Mouse (Mus musculus): Measurements from ENCODE around the gene Gm20696. TPM values are rescaled to one million over a fixed set of nuclear protein-coding genes. Genes with fewer than 3 reads are reported as not detected.

Gene Gm20696
- polyA plus RNA-seq, 1 experiment from 2014 or later = 4.4 TPM

DNA sequence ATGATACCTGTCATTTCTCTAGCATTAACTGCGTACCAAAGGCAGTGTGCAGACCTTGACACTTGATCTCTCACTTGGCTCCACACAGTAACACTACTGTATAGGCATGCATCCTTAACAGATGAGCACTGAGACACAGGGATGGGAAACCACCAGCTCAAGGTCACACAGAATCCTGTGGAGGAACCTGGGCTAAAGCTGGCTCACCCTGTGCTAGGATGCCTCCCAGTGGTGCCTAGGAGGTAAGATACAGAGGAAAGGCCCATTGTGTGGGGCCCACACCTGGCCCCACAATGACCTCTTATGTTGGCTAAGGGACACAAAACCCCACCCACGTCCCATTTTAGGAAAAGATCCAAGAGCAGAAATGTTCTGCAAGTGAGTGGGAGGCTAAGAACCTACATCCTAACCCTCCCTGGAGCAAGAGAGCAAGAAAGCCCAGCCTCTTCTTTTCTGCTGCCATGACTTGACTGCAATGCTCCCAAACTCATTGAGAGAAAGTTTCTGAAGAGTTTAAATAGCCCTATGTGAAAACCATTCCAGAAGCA is 213.9 kb downstream of the Gm20696 start:
- no peaks in the 10 kb centered on the region for H3K36me3 ChIP-seq
- H3K27me3 ChIP-seq = no peaks in the 10 kb centered on the region
- no peak overlapping the region for H3K4me3 ChIP-seq
- 60% methylated on average over 2 of the region's 2 CpGs for WGBS
- H3K9ac ChIP-seq = no peak overlapping the region
- ATAC-seq (ENCODE audit: low FRiP score) = no peak
- H3K27ac ChIP-seq = no peak overlapping the region
- H3K4me2 ChIP-seq (replicated peaks) = no peak overlapping the region
- peaks cover 6% of the 10 kb centered on the region; the same call in 1 of the 2 replicates for H3K4me1 ChIP-seq
- no peaks in the 10 kb centered on the region for H3K9me3 ChIP-seq (replicated peaks)

DNA sequence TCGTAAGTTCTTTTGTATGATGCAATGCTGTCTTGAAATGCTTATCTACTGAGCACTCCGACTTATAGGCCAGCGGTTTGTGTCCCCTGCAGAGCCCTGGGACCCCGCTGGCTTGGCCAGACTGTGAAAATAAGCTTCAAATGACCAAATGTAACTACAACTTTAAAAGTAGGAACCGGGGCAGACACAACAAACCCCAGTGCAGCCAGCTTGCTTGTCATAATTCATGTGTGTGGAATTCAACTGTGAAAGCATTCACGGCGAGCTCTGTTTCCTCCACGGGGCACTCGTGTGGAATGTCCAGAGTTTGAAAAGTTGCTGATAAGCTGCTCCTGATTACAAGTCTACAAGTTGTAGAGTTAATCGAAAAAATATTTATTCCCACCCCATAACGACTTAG is 215.1 kb downstream of the Gm20696 start:
- Histone ChIP-seq H3K27me3 (no peaks in the 10 kb centered on the region), H3K27ac (no peak overlapping the region), H3K36me3 (no peaks in the 10 kb centered on the region), H3K9me3 (replicated peaks) (no peaks in the 10 kb centered on the region), H3K4me2 (replicated peaks) (no peak overlapping the region), H3K4me3 (no peak overlapping the region), H3K4me1 (peaks cover 6% of the 10 kb centered on the region; the same call in 1 of the 2 replicates), H3K9ac (no peak overlapping the region)
- 59% methylated on average over 11 of the region's 11 CpGs for WGBS
- ATAC-seq (ENCODE audit: low FRiP score) = no peak

DNA sequence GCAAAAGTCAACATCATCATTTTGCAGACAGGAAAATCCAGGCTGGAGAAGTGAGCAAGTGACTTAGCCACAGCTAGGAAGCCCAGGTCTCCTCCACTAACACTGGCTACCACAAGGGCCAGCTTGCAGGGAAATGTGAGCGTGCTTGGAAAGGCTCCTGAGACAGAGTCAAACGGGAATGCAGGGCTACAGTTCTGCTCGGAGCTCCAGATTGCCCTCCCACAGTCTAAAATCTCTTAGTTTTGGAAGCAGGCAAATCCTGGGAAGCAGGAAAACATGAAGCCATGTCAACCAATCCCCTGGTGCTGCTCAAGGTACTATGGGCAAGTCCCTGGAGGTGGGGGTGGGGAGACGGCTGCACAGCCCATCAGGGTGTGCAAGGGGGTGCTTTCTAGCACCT is 219.2 kb downstream of the Gm20696 start:
- ATAC-seq (ENCODE audit: low FRiP score) = no peak
- Histone ChIP-seq H3K4me1 (peaks cover 8% of the 10 kb centered on the region; the same call in 1 of the 2 replicates), H3K9me3 (replicated peaks) (no peaks in the 10 kb centered on the region), H3K9ac (no peak overlapping the region), H3K36me3 (no peaks in the 10 kb centered on the region), H3K4me2 (replicated peaks) (no peak overlapping the region), H3K27ac (no peak overlapping the region), H3K27me3 (no peaks in the 10 kb centered on the region), H3K4me3 (no peak overlapping the region)
- 76% methylated on average over 4 of the region's 4 CpGs for WGBS

DNA sequence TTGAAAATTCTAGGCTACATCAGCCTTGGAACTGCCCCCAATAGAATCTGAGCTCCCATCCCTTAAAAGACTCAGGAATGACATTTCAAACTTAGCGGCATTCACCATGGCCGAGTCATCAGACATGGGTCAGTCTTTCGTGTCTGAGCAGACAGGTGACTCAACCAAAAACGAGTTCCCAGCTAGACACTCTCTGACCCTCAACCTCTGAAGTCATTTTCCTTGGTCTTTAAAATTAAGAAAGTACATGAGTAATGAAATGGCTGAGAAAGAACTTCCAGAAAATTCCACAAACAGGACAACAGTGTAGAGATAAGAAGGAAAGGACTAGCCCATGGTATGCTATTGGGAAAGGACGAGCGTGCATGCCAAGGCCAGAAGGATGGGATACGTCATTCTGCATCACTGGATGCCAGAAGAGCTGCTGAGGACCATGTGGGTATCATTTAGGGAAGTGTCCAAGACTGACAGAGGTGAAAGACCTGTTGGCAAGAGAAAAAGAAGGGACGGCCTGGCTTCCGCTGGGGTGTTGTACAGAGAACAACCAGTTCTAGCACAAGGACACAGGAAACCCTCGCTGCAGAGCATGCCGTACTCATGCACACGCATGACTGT is 219.7 kb downstream of the Gm20696 start:
- Histone ChIP-seq H3K4me2 (replicated peaks) (no peak overlapping the region), H3K4me1 (peaks cover 7% of the 10 kb centered on the region; the same call in 1 of the 2 replicates), H3K27me3 (no peaks in the 10 kb centered on the region), H3K27ac (no peak overlapping the region), H3K4me3 (no peak overlapping the region), H3K9me3 (replicated peaks) (no peaks in the 10 kb centered on the region), H3K36me3 (no peaks in the 10 kb centered on the region), H3K9ac (no peak overlapping the region)
- WGBS = 91% methylated on average over 12 of the region's 12 CpGs
- no peak for ATAC-seq (ENCODE audit: low FRiP score)

DNA sequence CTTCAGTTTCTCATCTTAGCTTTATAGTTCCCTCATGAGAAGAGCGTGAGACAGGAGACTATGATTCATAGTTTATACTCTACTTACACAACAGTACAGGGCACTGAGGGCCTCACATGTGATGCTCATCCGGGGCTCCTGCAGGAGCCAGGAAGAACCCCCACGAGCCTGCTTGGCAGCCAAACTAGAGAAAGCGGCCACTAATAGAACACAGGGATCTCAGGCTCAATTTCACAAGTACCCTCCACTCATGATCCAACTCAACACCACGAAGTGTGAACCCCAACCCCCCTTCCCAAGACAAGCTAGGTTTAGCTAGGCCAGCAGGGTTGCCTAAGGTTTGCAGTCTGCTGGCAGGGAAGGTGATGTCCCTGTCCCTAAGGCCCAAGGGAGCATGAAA is 223.1 kb downstream of the Gm20696 start:
- H3K9ac ChIP-seq = no peak overlapping the region
- no peaks in the 10 kb centered on the region for H3K9me3 ChIP-seq (replicated peaks)
- 69% methylated on average over 5 of the region's 5 CpGs for WGBS
- H3K36me3 ChIP-seq = no peaks in the 10 kb centered on the region
- H3K4me3 ChIP-seq = no peak overlapping the region
- peaks cover 26% of the 10 kb centered on the region for H3K4me1 ChIP-seq
- no peak overlapping the region for H3K27ac ChIP-seq
- H3K4me2 ChIP-seq (replicated peaks) = no peak overlapping the region
- H3K27me3 ChIP-seq = no peaks in the 10 kb centered on the region
- ATAC-seq (ENCODE audit: low FRiP score) = no peak

DNA sequence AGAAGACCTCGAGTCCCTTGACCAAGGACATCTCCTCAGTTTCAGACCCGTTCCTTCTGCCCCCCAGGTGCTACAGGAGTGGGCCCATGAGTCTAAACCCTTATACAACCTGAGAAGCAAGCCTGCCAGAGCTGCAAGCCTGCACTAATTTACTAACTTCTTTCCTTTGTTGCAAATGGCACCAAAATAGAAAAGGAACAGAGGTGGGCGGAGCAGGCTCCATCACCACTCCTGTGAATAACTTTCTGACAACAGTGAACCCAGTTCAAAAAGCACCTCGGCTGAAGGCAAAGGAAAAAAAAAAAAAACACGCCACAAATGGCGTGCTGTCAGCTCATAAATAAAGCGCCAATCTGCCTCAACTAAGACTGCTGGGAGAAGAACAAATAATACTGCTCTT is 225.5 kb downstream of the Gm20696 start:
- H3K4me2 ChIP-seq (replicated peaks) = no peak overlapping the region
- no peak overlapping the region for H3K9ac ChIP-seq
- no peaks in the 10 kb centered on the region for H3K27me3 ChIP-seq
- H3K9me3 ChIP-seq (replicated peaks) = no peaks in the 10 kb centered on the region
- no peaks in the 10 kb centered on the region for H3K36me3 ChIP-seq
- no peak overlapping the region for H3K27ac ChIP-seq
- H3K4me3 ChIP-seq = no peak overlapping the region
- ATAC-seq (ENCODE audit: low FRiP score) = no peak
- WGBS = 60% methylated on average over 7 of the region's 7 CpGs
- H3K4me1 ChIP-seq = peaks cover 30% of the 10 kb centered on the region

DNA sequence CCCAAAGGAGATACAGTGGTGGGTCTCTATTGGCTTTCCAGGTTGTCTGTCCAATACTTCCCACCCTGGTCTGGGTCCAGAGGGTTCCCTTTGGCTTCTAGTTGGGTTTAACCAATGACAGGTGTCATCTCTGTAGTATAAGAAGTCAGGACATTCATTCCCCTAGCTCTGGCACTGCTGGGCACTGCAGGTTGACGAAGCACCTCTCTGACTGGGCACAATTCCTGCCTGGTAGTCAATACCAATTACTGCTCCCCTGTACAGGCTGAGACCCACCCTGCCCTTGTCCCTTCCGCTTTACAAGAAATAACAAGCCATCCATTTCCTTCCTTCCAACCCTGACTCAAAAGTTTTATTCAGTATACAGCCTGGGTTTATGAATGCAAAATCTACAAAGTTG is 226.0 kb downstream of the Gm20696 start:
- no peak overlapping the region for H3K4me2 ChIP-seq (replicated peaks)
- H3K36me3 ChIP-seq = no peaks in the 10 kb centered on the region
- no peaks in the 10 kb centered on the region for H3K9me3 ChIP-seq (replicated peaks)
- no peak for ATAC-seq (ENCODE audit: low FRiP score)
- 92% methylated on average over 2 of the region's 2 CpGs for WGBS
- H3K9ac ChIP-seq = no peak overlapping the region
- no peak overlapping the region for H3K4me3 ChIP-seq
- peaks cover 30% of the 10 kb centered on the region for H3K4me1 ChIP-seq
- peak overlapping the region; percentile 62; the same call in 1 of the 2 replicates for H3K27ac ChIP-seq
- no peaks in the 10 kb centered on the region for H3K27me3 ChIP-seq

DNA sequence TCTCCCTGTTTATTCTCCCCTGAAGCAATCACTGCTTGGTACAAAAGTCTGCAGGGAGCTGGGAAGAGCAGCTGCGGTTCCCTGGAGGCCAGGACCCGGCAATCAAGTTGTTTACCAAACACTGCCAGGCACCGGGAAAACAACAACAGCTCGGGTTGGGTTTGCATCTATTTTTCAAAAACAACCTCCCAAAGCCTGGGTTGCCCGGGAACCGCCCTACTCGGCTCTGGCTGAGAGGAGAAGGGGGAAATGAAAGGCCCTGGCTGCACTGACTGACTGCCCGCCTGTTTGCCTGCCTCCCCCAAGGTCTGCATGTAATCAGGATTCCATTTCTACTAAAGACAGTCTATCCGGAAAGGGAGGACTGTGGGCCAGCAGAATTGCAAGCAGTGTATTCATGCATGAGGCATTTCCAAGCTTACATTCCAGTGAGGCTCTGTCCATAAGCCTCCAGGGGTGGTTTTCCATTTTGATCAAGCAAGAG is 226.7 kb downstream of the Gm20696 start:
- peak; percentile 64 for ATAC-seq (ENCODE audit: low FRiP score)
- no peak overlapping the region for H3K4me3 ChIP-seq
- under 1% methylated on average over 9 of the region's 9 CpGs for WGBS
- H3K4me1 ChIP-seq = peaks cover 30% of the 10 kb centered on the region
- H3K27ac ChIP-seq = peak overlapping the region; percentile 62
- H3K9me3 ChIP-seq (replicated peaks) = no peaks in the 10 kb centered on the region
- H3K4me2 ChIP-seq (replicated peaks) = peak overlapping the region; percentile 21
- H3K36me3 ChIP-seq = no peaks in the 10 kb centered on the region
- no peaks in the 10 kb centered on the region for H3K27me3 ChIP-seq
- peak overlapping the region; percentile 46; the same call in 1 of the 2 replicates for H3K9ac ChIP-seq

DNA sequence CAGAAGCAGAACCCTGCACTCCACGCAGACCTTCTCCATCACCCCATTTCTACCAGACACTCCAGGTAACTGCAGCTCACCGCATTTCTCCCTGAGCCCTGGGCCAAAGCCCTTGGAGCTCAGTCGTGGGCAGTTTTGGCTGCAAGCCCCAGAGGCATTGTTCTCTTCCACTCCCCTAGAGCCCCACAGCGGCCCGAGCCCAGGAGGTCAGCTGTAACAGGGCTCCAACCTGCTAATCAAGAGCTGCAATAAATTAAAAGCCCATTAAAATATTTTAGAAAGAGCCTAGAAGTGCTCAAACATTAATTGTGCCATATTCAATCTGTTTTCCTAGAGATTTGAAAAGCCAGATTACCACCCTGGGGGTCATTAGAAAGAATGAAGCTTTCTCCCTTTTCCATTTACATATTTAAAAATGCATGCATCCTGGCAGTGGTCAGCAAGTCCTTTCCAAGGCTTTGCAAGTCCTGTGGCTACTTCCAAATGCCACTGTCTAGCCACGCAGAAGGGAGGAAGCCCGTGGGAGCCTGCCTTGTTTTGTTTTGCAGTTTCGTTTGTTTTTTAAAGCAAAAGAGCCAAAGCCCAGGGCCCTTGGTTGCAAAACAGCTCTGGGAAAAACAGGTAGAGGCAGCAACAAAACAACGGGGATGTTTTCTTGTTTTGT is 227.3 kb downstream of the Gm20696 start:
- no peaks in the 10 kb centered on the region for H3K27me3 ChIP-seq
- H3K36me3 ChIP-seq = no peaks in the 10 kb centered on the region
- peaks cover 30% of the 10 kb centered on the region for H3K4me1 ChIP-seq
- H3K9ac ChIP-seq = peak overlapping the region; percentile 46; the same call in 1 of the 2 replicates
- peak overlapping the region; percentile 62 for H3K27ac ChIP-seq
- H3K4me2 ChIP-seq (replicated peaks) = peak overlapping the region; percentile 21
- no peaks in the 10 kb centered on the region for H3K9me3 ChIP-seq (replicated peaks)
- 6% methylated on average over 9 of the region's 9 CpGs for WGBS
- H3K4me3 ChIP-seq = no peak overlapping the region
- ATAC-seq (ENCODE audit: low FRiP score) = no peak

DNA sequence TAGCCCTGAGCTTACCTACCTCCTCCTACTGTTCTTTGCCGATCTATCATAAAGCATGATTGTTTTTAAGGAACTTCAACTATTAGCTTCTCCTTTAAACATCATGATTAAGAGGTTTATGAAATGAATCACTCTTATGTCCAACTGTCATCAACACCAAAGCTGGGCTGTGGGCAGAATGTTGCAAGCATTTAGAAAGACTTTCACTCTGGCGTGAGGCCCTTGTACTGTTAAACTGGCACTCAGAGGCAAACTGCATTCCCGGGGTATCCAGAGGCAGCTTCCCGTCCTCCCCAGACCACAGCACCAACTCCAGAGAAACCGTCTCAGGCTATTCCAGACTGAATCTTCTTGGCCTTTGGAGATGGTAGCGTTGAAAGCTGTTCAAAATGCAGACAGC is 230.2 kb downstream of the Gm20696 start:
- Histone ChIP-seq H3K4me3 (no peak overlapping the region), H3K4me1 (peaks cover 28% of the 10 kb centered on the region), H3K27me3 (no peaks in the 10 kb centered on the region), H3K27ac (no peak overlapping the region), H3K36me3 (no peaks in the 10 kb centered on the region), H3K9ac (no peak overlapping the region), H3K9me3 (replicated peaks) (no peaks in the 10 kb centered on the region), H3K4me2 (replicated peaks) (no peak overlapping the region)
- WGBS = 96% methylated on average over 6 of the region's 6 CpGs
- no peak for ATAC-seq (ENCODE audit: low FRiP score)

DNA sequence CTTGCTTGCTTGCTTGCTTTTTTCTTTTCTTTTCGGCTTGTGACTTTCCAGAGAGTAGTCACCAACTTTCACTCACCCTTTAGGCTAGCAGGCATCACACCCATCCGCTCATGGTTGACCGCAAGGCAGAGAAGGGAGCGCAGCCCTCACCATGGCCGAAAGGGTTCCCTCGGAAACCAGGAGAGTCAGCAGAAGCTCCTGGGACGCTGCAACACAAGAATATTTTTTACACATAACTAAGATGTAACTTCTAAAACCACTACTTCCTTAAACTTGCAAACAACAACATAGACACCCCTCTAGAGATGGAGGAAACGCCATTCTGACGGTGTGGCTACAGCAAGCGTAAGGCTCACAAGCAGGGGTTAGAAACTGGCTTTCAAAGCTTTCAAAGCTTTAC is 231.5 kb downstream of the Gm20696 start:
- WGBS = 93% methylated on average over 10 of the region's 10 CpGs
- no peak for ATAC-seq (ENCODE audit: low FRiP score)

DNA sequence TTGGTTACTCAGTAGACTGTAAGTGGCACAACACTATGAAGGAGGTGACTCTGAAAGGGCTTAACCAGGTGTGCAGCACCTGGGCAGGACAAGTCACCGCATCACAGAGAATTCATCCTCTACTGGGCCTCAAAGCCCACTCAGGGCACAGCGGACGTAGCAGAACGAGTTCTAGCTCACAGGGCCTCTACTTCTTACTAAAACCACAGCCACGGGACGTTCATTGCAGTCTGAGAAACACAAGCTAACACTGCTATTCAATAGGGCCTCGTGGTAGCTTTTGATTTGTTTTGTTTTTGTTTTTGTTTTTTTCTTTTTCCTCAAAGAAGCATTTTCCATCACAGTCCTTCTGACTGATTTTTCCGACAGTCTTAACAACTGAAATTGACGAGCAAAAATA is 233.6 kb downstream of the Gm20696 start:
- Histone ChIP-seq H3K27me3 (no peaks in the 10 kb centered on the region), H3K4me3 (no peak overlapping the region), H3K4me2 (replicated peaks) (no peak overlapping the region), H3K4me1 (peaks cover under 1% of the 10 kb centered on the region), H3K9me3 (replicated peaks) (no peaks in the 10 kb centered on the region), H3K36me3 (no peaks in the 10 kb centered on the region), H3K27ac (no peak overlapping the region), H3K9ac (no peak overlapping the region)
- WGBS = 88% methylated on average over 9 of the region's 9 CpGs
- no peak for ATAC-seq (ENCODE audit: low FRiP score)

More for the DNA sequence above, 231.5 kb downstream of the Gm20696 start:
- no peaks in the 10 kb centered on the region for H3K27me3 ChIP-seq
- peaks cover 19% of the 10 kb centered on the region for H3K4me1 ChIP-seq
- H3K36me3 ChIP-seq = no peaks in the 10 kb centered on the region
- H3K4me2 ChIP-seq (replicated peaks) = no peak overlapping the region
- H3K9me3 ChIP-seq (replicated peaks) = no peaks in the 10 kb centered on the region
- no peak overlapping the region for H3K9ac ChIP-seq
- H3K4me3 ChIP-seq = no peak overlapping the region
- no peak overlapping the region for H3K27ac ChIP-seq

All from hindbrain, embryonic 12.5 days (tissue).